Mouse (Mus musculus) liver, embryonic 11.5 days (tissue): ENCODE results near the gene Klhdc2. TPM values are rescaled to one million over a fixed set of nuclear protein-coding genes. Genes with fewer than 3 reads are reported as not detected.

ENCODE experiments used
- ATAC-seq: fragments of 200-750 bp; cut with Nextera tagmentation; replicated peaks from 2 replicates; pipeline ENCODE4 v1.8.0; 2017; ENCODE audit warnings: moderate number of reproducible peaks, mild to moderate bottlenecking, moderate TSS enrichment, moderate library complexity; ENCODE audit not compliant: low FRiP score
- DNase-seq: peaks from one replicate; pipeline ENCODE4 v3.0.0-alpha.2; 2017; ENCODE audit warnings: low spot score
- H3K27ac ChIP-seq: fragments of 300-500 bp; sonication (generic); 2 replicates; pipeline ENCODE4 v1.5.1; 2014; ENCODE audit warnings: mild to moderate bottlenecking, low read depth, low read length, control low read depth
- H3K27me3 ChIP-seq: fragments of 300-500 bp; sonication (generic); replicated peaks from 2 replicates; pipeline ENCODE4 v1.6.1; 2014; ENCODE audit warnings: low read length, mixed read lengths; ENCODE audit not compliant: control insufficient read depth, insufficient read depth
- H3K36me3 ChIP-seq: fragments of 300-500 bp; sonication (generic); 2 replicates; pipeline ENCODE4 v1.6.1; 2014; ENCODE audit warnings: mild to moderate bottlenecking, low read length, moderate library complexity, mixed read lengths; ENCODE audit not compliant: control insufficient read depth, insufficient read depth
- H3K4me1 ChIP-seq: fragments of 300-500 bp; sonication (generic); replicated peaks from 2 replicates; pipeline ENCODE4 v1.6.1; 2014; ENCODE audit warnings: low read length, mixed read lengths; ENCODE audit not compliant: control insufficient read depth, insufficient read depth
- H3K4me2 ChIP-seq: fragments of 300-500 bp; sonication (generic); 2 replicates; pipeline ENCODE4 v1.6.1; 2014; ENCODE audit warnings: mild to moderate bottlenecking, control low read depth, moderate library complexity
- H3K4me3 ChIP-seq: fragments of 300-500 bp; sonication (generic); 2 replicates; pipeline ENCODE4 v1.5.1; 2014; ENCODE audit warnings: low read depth, low read length, control low read depth
- H3K9ac ChIP-seq: fragments of 300-500 bp; sonication (generic); 2 replicates; pipeline ENCODE4 v1.6.1; 2014; ENCODE audit warnings: low read depth, low read length, control low read depth
- H3K9me3 ChIP-seq: fragments of 300-500 bp; sonication (generic); 2 replicates; pipeline ENCODE4 v1.6.1; 2016; ENCODE audit warnings: low read length, inconsistent platforms, mixed read lengths; ENCODE audit not compliant: control insufficient read depth
- WGBS: fragments of 180-500 bp; shearing (Covaris S2); extraction: QIAGEN DNeasy Blood & Tissue Kit; methylation state at CpG from one replicate; pipeline ENCODE4 v1.1.7; 2014; 5-methylcytosine and 5-hydroxymethylcytosine counted together
- polyA plus RNA-seq: library from polyadenylated mRNA; unstranded; fragments of >200 nt; fragmentation: Nextera tagmentation; extraction: Ambion mirVana; gene quantifications from 2 replicates; pipeline ENCODE4 v1.2.1, GENCODE M21; 2014

Gene Klhdc2
- polyA plus RNA-seq, 1 experiment from 2014 or later: 146 TPM

DNA sequence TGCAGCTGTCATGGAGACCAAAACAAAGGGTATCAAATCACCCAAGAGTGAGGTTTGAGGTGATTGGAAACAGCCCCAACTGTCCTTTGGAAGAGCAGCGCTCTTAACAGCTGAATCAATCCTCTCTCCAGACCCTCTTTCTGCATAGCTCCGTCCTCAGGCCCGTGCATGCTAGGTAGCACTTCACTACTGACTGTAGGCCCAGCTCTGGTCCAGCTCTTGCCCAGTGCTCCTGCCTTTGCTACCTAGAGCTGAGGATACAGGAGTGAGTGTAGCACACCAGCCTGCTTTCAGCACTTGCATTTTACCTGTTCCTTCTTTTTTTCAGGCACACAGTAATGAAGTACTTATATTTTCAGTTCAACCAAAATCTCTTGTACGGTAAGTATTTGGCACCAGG lies 13.2 kb downstream of the Klhdc2 start:
- ATAC-seq (no peak), DNase-seq (no peak)
- Histone ChIP-seq H3K36me3 (peaks cover 62% of the 10 kb centered on the region), H3K9me3 (no peaks in the 10 kb centered on the region), H3K4me3 (no peak overlapping the region), H3K27me3 (no peaks in the 10 kb centered on the region), H3K27ac (no peak overlapping the region), H3K4me2 (no peak overlapping the region), H3K4me1 (no peaks in the 10 kb centered on the region), H3K9ac (no peak overlapping the region)
- 90% methylated on average over 4 of the region's 4 CpGs for WGBS

DNA sequence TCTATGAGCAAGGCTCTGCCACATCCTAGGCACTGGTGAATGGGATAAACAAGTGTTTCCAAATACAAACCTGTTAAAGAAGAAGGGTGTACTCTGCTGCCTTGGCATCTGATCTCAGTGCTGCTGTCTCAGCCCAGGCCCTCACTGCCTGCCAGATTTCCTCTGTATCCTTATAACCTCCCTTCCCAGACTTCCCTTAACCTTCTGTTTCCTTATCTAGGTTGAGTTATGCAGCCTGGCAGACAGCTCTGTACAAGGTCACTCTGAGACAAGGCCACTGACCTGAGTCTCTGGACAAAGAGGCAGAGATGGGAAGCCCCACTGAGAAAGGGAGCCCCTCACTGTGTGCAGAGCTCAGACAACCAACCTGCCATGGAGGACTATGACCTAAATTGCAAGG lies 21.9 kb downstream of the Klhdc2 start:
- H3K4me1 ChIP-seq: no peaks in the 10 kb centered on the region
- no peak for DNase-seq
- no peak for ATAC-seq
- H3K9me3 ChIP-seq: no peaks in the 10 kb centered on the region
- no peak overlapping the region for H3K27ac ChIP-seq
- no peaks in the 10 kb centered on the region for H3K27me3 ChIP-seq
- H3K4me2 ChIP-seq: no peak overlapping the region
- H3K36me3 ChIP-seq: peaks cover 33% of the 10 kb centered on the region
- H3K9ac ChIP-seq: no peak overlapping the region
- no peak overlapping the region for H3K4me3 ChIP-seq

DNA sequence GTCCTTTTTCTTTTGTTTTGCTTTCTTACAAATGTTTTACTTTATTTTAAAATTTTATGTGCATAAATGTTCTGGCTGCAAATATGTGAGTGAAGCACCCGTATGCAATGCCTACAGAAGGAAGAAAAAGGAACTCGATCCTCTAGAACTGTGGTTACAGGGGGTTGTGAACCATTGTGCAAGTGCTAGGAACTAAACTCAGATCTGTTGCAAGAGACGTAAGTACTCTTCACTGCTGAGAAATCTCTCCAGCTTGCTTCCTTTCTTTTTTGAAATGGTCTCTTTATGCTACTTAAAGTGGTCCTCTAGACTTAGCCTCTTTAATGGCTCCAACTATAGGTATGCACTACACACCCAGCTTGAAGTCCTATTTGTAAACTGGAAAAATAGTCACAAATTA lies 34.7 kb downstream of the Klhdc2 start:
- Histone ChIP-seq H3K9ac (no peak overlapping the region), H3K4me1 (no peaks in the 10 kb centered on the region), H3K36me3 (peaks cover 16% of the 10 kb centered on the region; the same call in 1 of the 2 replicates), H3K27ac (no peak overlapping the region), H3K27me3 (no peaks in the 10 kb centered on the region), H3K9me3 (no peaks in the 10 kb centered on the region), H3K4me2 (no peak overlapping the region), H3K4me3 (no peak overlapping the region)
- WGBS: 84% methylated on average over 3 of the region's 3 CpGs
- DNase-seq (no peak), ATAC-seq (no peak)

DNA sequence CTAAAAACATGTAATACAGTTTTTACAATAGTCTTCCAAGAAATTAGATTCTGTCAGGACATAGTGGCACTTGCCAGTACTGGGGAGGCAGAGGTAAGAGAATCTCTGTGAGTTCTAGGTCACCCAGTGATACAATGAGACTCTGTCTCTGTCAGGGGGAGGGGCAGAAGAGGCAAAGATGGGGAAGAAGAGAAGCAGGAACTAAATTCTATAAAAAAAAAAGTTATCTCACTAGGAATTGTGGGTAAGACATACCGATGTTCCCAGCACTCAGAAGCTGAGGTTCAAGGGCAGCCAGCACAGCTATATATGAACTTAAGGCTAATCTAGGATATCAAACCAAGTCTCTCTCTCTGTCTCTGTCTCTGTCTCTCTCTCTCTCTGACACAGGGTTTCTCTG lies 35.7 kb downstream of the Klhdc2 start:
- ATAC-seq: no peak
- 73% methylated on average over 1 of the region's 1 CpGs for WGBS
- no peak for DNase-seq
- no peak overlapping the region for H3K27ac ChIP-seq
- H3K27me3 ChIP-seq: no peaks in the 10 kb centered on the region
- no peaks in the 10 kb centered on the region for H3K4me1 ChIP-seq
- no peak overlapping the region for H3K4me2 ChIP-seq
- H3K9me3 ChIP-seq: no peaks in the 10 kb centered on the region
- H3K4me3 ChIP-seq: no peak overlapping the region
- H3K9ac ChIP-seq: no peak overlapping the region
- peaks cover 20% of the 10 kb centered on the region; the same call in 1 of the 2 replicates for H3K36me3 ChIP-seq

DNA sequence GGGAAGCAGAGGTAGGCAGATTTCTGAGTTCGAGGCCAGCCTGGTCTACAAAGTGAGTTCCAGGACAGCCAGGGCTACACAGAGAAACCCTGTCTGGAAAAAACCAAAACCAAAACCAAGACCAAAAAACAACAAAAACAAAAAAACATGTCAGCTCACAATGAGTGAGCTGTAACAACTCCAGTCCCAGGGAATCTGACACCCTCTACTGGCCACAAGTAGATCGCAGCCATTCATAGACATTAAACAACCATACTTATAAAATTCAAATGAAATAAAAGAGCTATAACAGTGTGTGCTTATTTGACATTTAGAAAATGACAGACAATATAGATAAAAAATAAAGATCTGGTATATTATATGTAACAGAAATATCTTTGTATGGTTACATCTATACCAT lies 37.1 kb downstream of the Klhdc2 start:
- ATAC-seq (0 out of 2 replicates have a peak, but pooled peaks have one; percentile 29), DNase-seq (no peak)
- Histone ChIP-seq H3K27ac (no peak overlapping the region), H3K27me3 (no peaks in the 10 kb centered on the region), H3K4me1 (no peaks in the 10 kb centered on the region), H3K4me2 (no peak overlapping the region), H3K9ac (no peak overlapping the region), H3K36me3 (peaks cover 18% of the 10 kb centered on the region; the same call in 1 of the 2 replicates), H3K9me3 (no peaks in the 10 kb centered on the region), H3K4me3 (no peak overlapping the region)
- 82% methylated on average over 2 of the region's 2 CpGs for WGBS

DNA sequence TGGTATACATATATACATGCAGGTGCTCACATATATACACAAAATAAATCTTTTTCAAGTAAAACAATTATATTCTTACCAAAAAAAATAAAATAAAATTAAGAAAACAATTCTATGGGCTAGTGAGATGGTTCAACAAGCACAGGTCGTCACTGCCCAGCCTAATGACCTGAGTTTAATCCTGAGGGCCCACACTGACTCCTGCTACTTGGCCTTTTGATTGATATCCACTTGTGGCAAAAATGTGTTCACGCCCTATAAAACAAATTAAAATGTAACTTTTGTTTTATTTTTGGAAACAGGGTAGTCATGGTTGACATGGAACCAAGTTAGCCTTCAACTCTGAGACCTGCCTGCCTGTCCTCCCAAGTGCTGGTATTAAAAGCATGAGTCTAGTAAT lies 53.4 kb downstream of the Klhdc2 start:
- no peaks in the 10 kb centered on the region for H3K27me3 ChIP-seq
- no peak overlapping the region for H3K9ac ChIP-seq
- ATAC-seq (no peak), DNase-seq (no peak)
- no peaks in the 10 kb centered on the region for H3K9me3 ChIP-seq
- no peak overlapping the region for H3K27ac ChIP-seq
- H3K4me1 ChIP-seq: no peaks in the 10 kb centered on the region
- 86% methylated on average over 2 of the region's 2 CpGs for WGBS
- H3K36me3 ChIP-seq: peaks cover 31% of the 10 kb centered on the region
- no peak overlapping the region for H3K4me2 ChIP-seq
- H3K4me3 ChIP-seq: no peak overlapping the region

DNA sequence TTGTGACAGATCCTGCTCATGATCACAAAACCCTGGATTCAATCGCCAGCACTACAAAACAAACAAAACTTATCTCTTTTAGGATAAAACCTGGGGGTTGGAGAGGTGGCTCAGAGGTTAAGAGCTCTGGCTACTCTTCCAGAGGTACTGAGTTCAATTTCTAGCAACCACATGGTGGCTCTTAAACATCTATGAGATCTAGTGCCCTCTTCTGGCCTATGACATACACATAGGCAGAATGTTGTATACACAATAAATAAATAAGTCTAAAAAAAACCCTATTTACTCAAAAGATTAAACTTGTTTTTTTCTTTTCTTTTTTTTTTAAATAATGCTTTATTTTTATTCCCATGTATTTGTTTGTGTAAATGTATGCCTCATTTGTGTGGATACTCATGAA lies 55.2 kb downstream of the Klhdc2 start:
- H3K4me3 ChIP-seq: no peak overlapping the region
- no peak for ATAC-seq
- no peak overlapping the region for H3K9ac ChIP-seq
- H3K4me1 ChIP-seq: 0 out of 2 replicates have a peak, but pooled peaks cover 5% of the 10 kb centered on the region
- peaks cover 26% of the 10 kb centered on the region for H3K36me3 ChIP-seq
- no peak overlapping the region for H3K27ac ChIP-seq
- H3K9me3 ChIP-seq: no peaks in the 10 kb centered on the region
- DNase-seq: no peak
- 80% methylated on average over 1 of the region's 1 CpGs for WGBS
- H3K27me3 ChIP-seq: no peaks in the 10 kb centered on the region
- no peak overlapping the region for H3K4me2 ChIP-seq

DNA sequence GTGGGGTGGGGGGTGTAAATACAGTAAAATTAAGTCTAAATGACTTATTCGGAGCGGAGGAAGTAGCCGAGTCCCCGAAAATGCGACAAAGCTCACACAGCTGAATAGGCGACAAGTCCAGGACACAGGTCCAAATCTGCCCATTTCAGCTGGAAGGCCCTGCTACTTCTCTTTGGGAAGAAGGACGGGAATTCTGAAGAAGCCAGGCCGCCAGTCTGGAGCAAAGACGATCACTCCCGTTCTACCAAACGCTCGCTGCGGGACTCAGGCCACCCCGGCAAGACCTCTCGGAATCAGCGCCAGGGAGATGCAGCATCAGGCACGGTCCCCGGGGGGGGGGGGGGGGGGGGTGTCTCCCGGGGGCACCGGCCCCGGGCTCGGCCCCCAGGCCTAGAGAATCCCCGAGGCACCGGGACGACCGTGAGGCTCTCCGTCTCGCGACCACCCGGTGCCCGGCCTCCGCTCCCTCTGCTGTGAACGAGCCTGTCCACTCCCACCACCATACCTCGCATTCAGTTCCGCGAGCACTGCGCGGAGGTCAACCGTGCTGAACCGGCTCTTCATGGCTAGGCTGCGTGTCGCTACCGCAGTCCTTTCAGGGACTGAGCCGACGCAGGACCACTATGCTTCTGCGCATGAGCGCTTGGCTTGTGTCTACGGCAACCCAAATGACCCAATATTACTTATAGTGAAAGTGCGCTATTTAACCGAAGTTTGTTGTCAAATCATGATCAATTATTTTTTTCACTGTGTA lies 60.2 kb downstream of the Klhdc2 start, which contains the start of gene Nemf:
Gene Nemf, minus strand, starts transcription at position 620 of the 754 bp plus-strand sequence.
- WGBS: under 1% methylated on average over 45 of the region's 50 CpGs
- 0 out of 2 replicates have a peak, but pooled peaks cover 5% of the 10 kb centered on the region for H3K4me1 ChIP-seq
- no peaks in the 10 kb centered on the region for H3K27me3 ChIP-seq
- peak; percentile 60 for ATAC-seq
- peak; percentile 65 for DNase-seq
- H3K9ac ChIP-seq: peak within 1 kb of the TSS; percentile 94
- peak within 1 kb of the TSS; percentile 69 for H3K4me2 ChIP-seq
- no peaks in the 10 kb centered on the region for H3K9me3 ChIP-seq
- peak within 1 kb of the TSS; percentile 82 for H3K27ac ChIP-seq
- peaks cover 11% of the 10 kb centered on the region for H3K36me3 ChIP-seq
- H3K4me3 ChIP-seq: peak within 1 kb of the TSS; percentile 97

DNA sequence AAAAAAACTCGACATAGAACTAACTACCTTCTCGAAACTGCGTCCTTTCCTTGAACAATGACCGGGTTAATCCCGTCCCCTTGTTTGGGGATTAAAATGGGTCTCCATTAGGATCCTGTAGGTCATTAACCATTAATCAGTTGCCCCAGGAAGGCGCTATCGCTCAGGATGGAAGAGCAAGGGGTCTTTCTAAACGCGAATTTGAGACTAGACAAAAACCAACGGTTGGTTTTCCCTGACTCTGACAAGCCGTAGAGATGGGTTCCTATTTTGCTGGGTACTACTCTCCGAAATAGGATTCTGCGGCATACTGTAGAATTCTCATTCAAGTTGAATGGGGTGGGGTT lies 60.8 kb downstream of the Klhdc2 start:
- ATAC-seq: no peak
- peaks cover 10% of the 10 kb centered on the region for H3K4me1 ChIP-seq
- peak overlapping the region; percentile 69 for H3K4me2 ChIP-seq
- peak overlapping the region; percentile 94 for H3K9ac ChIP-seq
- DNase-seq: peak; percentile 48
- no peaks in the 10 kb centered on the region for H3K27me3 ChIP-seq
- peaks cover 8% of the 10 kb centered on the region for H3K36me3 ChIP-seq
- no peaks in the 10 kb centered on the region for H3K9me3 ChIP-seq
- H3K27ac ChIP-seq: peak overlapping the region; percentile 82
- WGBS: 4% methylated on average over 13 of the region's 13 CpGs
- H3K4me3 ChIP-seq: peak overlapping the region; percentile 97
